Mouse (Mus musculus): ENCODE data around the gene Hspa2. TPM values are rescaled to one million over a fixed set of nuclear protein-coding genes. Genes with fewer than 3 reads are reported as not detected.
A peak's percentile ranks its signal among the peaks of the same experiment; 100 is the strongest.

Gene Hspa2
- total RNA-seq (2018; cell fraction: chromatin; rRNA removed), result 1 to 10 TPM in 14 of 26 experiments, under 1 TPM in 12; 0.45 to 2.4 (median 1.0) TPM
- 1 to 10 TPM; 3.6 to 7.4 (median 5.5) TPM for total RNA-seq (2018; cell fraction: cytosol; rRNA removed)
- 1 to 10 TPM in 25 of 26 experiments, under 1 TPM in 1; 0.91 to 4.3 (median 2.4) TPM for total RNA-seq (2018; cell fraction: nucleus; rRNA removed)
- polyA plus RNA-seq (2018), result 4.0 to 5.0 TPM (median 4.9 TPM) in 3 replicates

- WGBS (ENCODE audit: missing documents), result under 1% methylated on average over 50 of the region's 54 CpGs
- Histone ChIP-seq H3K27ac (peak within 1 kb of the TSS; percentile 70), H3K4me3 (ENCODE audit: inconsistent target) (peak within 1 kb of the TSS; percentile 47), H3K36me3 (ENCODE audit: inconsistent target) (no peaks in the 10 kb centered on the region), H3K79me2 (ENCODE audit: inconsistent target) (no peaks in the 10 kb centered on the region)
Measured at GRCm38 (mm10) chr12:76403886-76404537, at the start of gene Hspa2. Hspa2 (plus strand) TSS chr12:76404176.

- WGBS (ENCODE audit: missing documents), result 79% methylated on average over 1 of the region's 1 CpGs
- Histone ChIP-seq H3K4me3 (ENCODE audit: inconsistent target) (no peak overlapping the region), H3K36me3 (ENCODE audit: inconsistent target) (no peaks in the 10 kb centered on the region), H3K79me2 (ENCODE audit: inconsistent target) (peaks cover 63% of the 10 kb centered on the region), H3K27ac (0 out of 2 replicates have a peak overlapping the region, but pooled peaks have one; percentile 8)
Measured at GRCm38 (mm10) chr12:76360868-76361267, 43.1 kb upstream of the Hspa2 start.

GRCm38 (mm10) chr12:76361405-76362302 is 42.3 kb upstream of the Hspa2 start:
- WGBS (ENCODE audit: missing documents), result 30% methylated on average over 9 of the region's 9 CpGs
- H3K79me2 ChIP-seq (ENCODE audit: inconsistent target), result peaks cover 71% of the 10 kb centered on the region
- H3K27ac ChIP-seq, result peak overlapping the region; percentile 43
- no peak overlapping the region for H3K4me3 ChIP-seq (ENCODE audit: inconsistent target)
- no peaks in the 10 kb centered on the region for H3K36me3 ChIP-seq (ENCODE audit: inconsistent target)

- 17% methylated on average over 9 of the region's 9 CpGs for WGBS (ENCODE audit: missing documents)
- Histone ChIP-seq H3K4me3 (ENCODE audit: inconsistent target) (no peak overlapping the region), H3K27ac (peak overlapping the region; percentile 43)
Measured at GRCm38 (mm10) chr12:76362303-76362676, 41.7 kb upstream of the Hspa2 start.

GRCm38 (mm10) chr12:76366276-76366675 is 37.7 kb upstream of the Hspa2 start:
- Histone ChIP-seq H3K36me3 (ENCODE audit: inconsistent target) (no peaks in the 10 kb centered on the region), H3K79me2 (ENCODE audit: inconsistent target) (peaks cover 64% of the 10 kb centered on the region), H3K4me3 (ENCODE audit: inconsistent target) (no peak overlapping the region), H3K27ac (no peak overlapping the region)
- 96% methylated on average over 3 of the region's 3 CpGs for WGBS (ENCODE audit: missing documents)

More at GRCm38 (mm10) chr12:76362303-76362676, 41.7 kb upstream of the Hspa2 start:
- Histone ChIP-seq H3K79me2 (ENCODE audit: inconsistent target) (peaks cover 77% of the 10 kb centered on the region), H3K36me3 (ENCODE audit: inconsistent target) (no peaks in the 10 kb centered on the region)

- H3K36me3 ChIP-seq (ENCODE audit: inconsistent target), result no peaks in the 10 kb centered on the region
- peak overlapping the region; percentile 51; the same call in 1 of the 2 replicates for H3K4me3 ChIP-seq (ENCODE audit: inconsistent target)
- H3K27ac ChIP-seq, result 0 out of 2 replicates have a peak overlapping the region, but pooled peaks have one; percentile 5
- peaks cover 75% of the 10 kb centered on the region for H3K79me2 ChIP-seq (ENCODE audit: inconsistent target)
- WGBS (ENCODE audit: missing documents), result 13% methylated on average over 14 of the region's 14 CpGs
Measured at GRCm38 (mm10) chr12:76367096-76367995, 36.6 kb upstream of the Hspa2 start.

GRCm38 (mm10) chr12:76368201-76368789 is 35.7 kb upstream of the Hspa2 start:
- WGBS (ENCODE audit: missing documents), result 7% methylated on average over 9 of the region's 9 CpGs
- no peaks in the 10 kb centered on the region for H3K36me3 ChIP-seq (ENCODE audit: inconsistent target)
- peak overlapping the region; percentile 51 for H3K4me3 ChIP-seq (ENCODE audit: inconsistent target)
- H3K27ac ChIP-seq, result peak overlapping the region; percentile 33
- H3K79me2 ChIP-seq (ENCODE audit: inconsistent target), result peaks cover 76% of the 10 kb centered on the region

- peak overlapping the region; percentile 51 for H3K4me3 ChIP-seq (ENCODE audit: inconsistent target)
- H3K36me3 ChIP-seq (ENCODE audit: inconsistent target), result no peaks in the 10 kb centered on the region
- H3K79me2 ChIP-seq (ENCODE audit: inconsistent target), result peaks cover 76% of the 10 kb centered on the region
- H3K27ac ChIP-seq, result peak overlapping the region; percentile 33
- WGBS (ENCODE audit: missing documents), result 2% methylated on average over 26 of the region's 26 CpGs
Measured at GRCm38 (mm10) chr12:76368790-76369205, 35.2 kb upstream of the Hspa2 start.

GRCm38 (mm10) chr12:76369206-76369977 is 34.6 kb upstream of the Hspa2 start, which contains the start of gene Zbtb25:
Zbtb25 (minus strand) TSS chr12:76369602.
- H3K4me3 ChIP-seq (ENCODE audit: inconsistent target), result peak within 1 kb of the TSS; percentile 51
- peaks cover 76% of the 10 kb centered on the region for H3K79me2 ChIP-seq (ENCODE audit: inconsistent target)
- no peaks in the 10 kb centered on the region for H3K36me3 ChIP-seq (ENCODE audit: inconsistent target)
- WGBS (ENCODE audit: missing documents), result under 1% methylated on average over 59 of the region's 96 CpGs
- H3K27ac ChIP-seq, result peak within 1 kb of the TSS; percentile 52

- WGBS (ENCODE audit: missing documents), result under 1% methylated on average over 93 of the region's 99 CpGs
- Histone ChIP-seq H3K79me2 (ENCODE audit: inconsistent target) (peaks cover 76% of the 10 kb centered on the region), H3K4me3 (ENCODE audit: inconsistent target) (peak within 1 kb of the TSS; percentile 73), H3K36me3 (ENCODE audit: inconsistent target) (no peaks in the 10 kb centered on the region), H3K27ac (peak within 1 kb of the TSS; percentile 75)
Measured at GRCm38 (mm10) chr12:76369978-76370830, 33.8 kb upstream of the Hspa2 start, which contains the start of gene Zbtb1. Zbtb1 (plus strand) TSS chr12:76370266.

GRCm38 (mm10) chr12:76370831-76371571 is 33.0 kb upstream of the Hspa2 start:
- Histone ChIP-seq H3K4me3 (ENCODE audit: inconsistent target) (peak overlapping the region; percentile 73), H3K27ac (peak overlapping the region; percentile 75), H3K79me2 (ENCODE audit: inconsistent target) (peaks cover 76% of the 10 kb centered on the region), H3K36me3 (ENCODE audit: inconsistent target) (no peaks in the 10 kb centered on the region)
- WGBS (ENCODE audit: missing documents), result 2% methylated on average over 49 of the region's 63 CpGs

Data from macrophage (primary cell).